Comparison of ENCODE assay signal across 8 mouse cellular contexts in the genomic region with DNA sequence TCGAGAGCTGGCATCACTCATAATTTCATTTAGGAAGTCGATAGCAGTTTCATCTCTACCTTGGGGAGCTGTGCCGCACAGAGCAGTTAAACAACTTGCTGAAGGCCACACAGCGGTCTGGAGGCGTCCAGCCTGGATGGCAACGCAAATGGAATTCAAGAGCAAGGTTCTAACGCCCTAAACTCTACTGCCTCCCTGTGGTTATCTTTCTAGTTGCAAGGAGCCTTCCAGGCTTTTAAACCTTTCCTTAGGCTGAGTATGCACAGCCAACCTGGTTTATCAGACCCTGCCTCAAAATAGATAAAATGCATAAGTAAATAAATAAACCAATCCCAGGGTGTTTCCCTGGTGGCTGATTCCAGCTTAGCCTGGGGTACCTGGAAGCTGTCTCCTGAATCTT. TPM values are rescaled to one million over a fixed set of nuclear protein-coding genes. Genes with fewer than 3 reads are reported as not detected.
DNase-seq lines count a peak whose midpoint lies in the region; ATAC-seq lines count a peak whose summit lies in the region.

No protein-coding gene starts in this region.

- peak; percentile 85 for DNase-seq in forebrain, embryonic 14.5 days (ENCODE audit: low spot score)
- DNase-seq in CD4-positive, CD25-positive, alpha-beta regulatory T cell, adult 2 months (ENCODE audit: low read depth, low spot score), result peak; percentile 80
- DNase-seq in c-Kit-negative CD71-positive TER-119-positive erythroid progenitor cells, embryonic 14.5 days (ENCODE audit: low read depth, low spot score), result peak; percentile 26
- peak; percentile 15 to 38 for DNase-seq in frontal cortex, postnatal 14 days (ENCODE audit: low spot score in 2 of 2)
- DNase-seq in kidney, adult 8-10 months, result peak; percentile 74 to 79
- peak; percentile 10 for DNase-seq in liver, embryonic 13.5 days
- DNase-seq in right cerebral cortex, adult 18-20 months, result peak; percentile 62

- H3K9ac ChIP-seq in forebrain, embryonic 14.5 days (ENCODE audit: low read length), result no peak overlapping the region
- H3K9ac ChIP-seq in forebrain, embryonic 15.5 days (replicated peaks), result no peak overlapping the region
- H3K9ac ChIP-seq in liver, embryonic 13.5 days, result no peak overlapping the region

- no peak for ATAC-seq in forebrain, embryonic 14.5 days
- no peak for ATAC-seq in forebrain, embryonic 15.5 days (replicated peaks)
- no peak for ATAC-seq in liver, embryonic 13.5 days (ENCODE audit: low read depth)

- no peak overlapping the region for H3K4me2 ChIP-seq in forebrain, embryonic 14.5 days (ENCODE audit: low read length)
- no peak overlapping the region for H3K4me2 ChIP-seq in forebrain, embryonic 15.5 days (replicated peaks)
- H3K4me2 ChIP-seq in liver, embryonic 13.5 days, result no peak overlapping the region

- no peak overlapping the region for H3K4me3 ChIP-seq in forebrain, embryonic 14.5 days (ENCODE audit: low read depth, low read length)
- H3K4me3 ChIP-seq in forebrain, embryonic 15.5 days, result no peak overlapping the region
- H3K4me3 ChIP-seq in liver, embryonic 13.5 days (replicated peaks), result no peak overlapping the region

- no peaks in the 10 kb centered on the region for H3K27me3 ChIP-seq in forebrain, embryonic 14.5 days (replicated peaks; ENCODE audit: control insufficient read depth, insufficient read depth, low read length)
- no peaks in the 10 kb centered on the region for H3K27me3 ChIP-seq in forebrain, embryonic 15.5 days
- no peaks in the 10 kb centered on the region for H3K27me3 ChIP-seq in liver, embryonic 13.5 days

- H3K9me3 ChIP-seq in forebrain, embryonic 14.5 days (replicated peaks; ENCODE audit: control insufficient read depth, low read length), result no peaks in the 10 kb centered on the region
- no peaks in the 10 kb centered on the region for H3K9me3 ChIP-seq in forebrain, embryonic 15.5 days
- H3K9me3 ChIP-seq in liver, embryonic 13.5 days (replicated peaks), result no peaks in the 10 kb centered on the region

- H3K4me1 ChIP-seq in forebrain, embryonic 14.5 days (ENCODE audit: control insufficient read depth, insufficient read depth, low read length), result no peaks in the 10 kb centered on the region
- H3K4me1 ChIP-seq in forebrain, embryonic 15.5 days, result no peaks in the 10 kb centered on the region
- H3K4me1 ChIP-seq in liver, embryonic 13.5 days (replicated peaks), result peaks cover 15% of the 10 kb centered on the region

- H3K36me3 ChIP-seq in forebrain, embryonic 14.5 days (ENCODE audit: control insufficient read depth, insufficient read depth, low read length), result no peaks in the 10 kb centered on the region; the same call in 1 of the 2 replicates
- no peaks in the 10 kb centered on the region for H3K36me3 ChIP-seq in forebrain, embryonic 15.5 days
- peaks cover 14% of the 10 kb centered on the region for H3K36me3 ChIP-seq in liver, embryonic 13.5 days

- H3K27ac ChIP-seq in forebrain, embryonic 14.5 days (ENCODE audit: low read depth, low read length), result no peak overlapping the region
- no peak overlapping the region for H3K27ac ChIP-seq in forebrain, embryonic 15.5 days (replicated peaks)
- H3K27ac ChIP-seq in liver, embryonic 13.5 days, result no peak overlapping the region

- 23% methylated on average over 7 of the region's 7 CpGs for WGBS in forebrain, embryonic 14.5 days
- WGBS in forebrain, embryonic 15.5 days, result 22% methylated on average over 7 of the region's 7 CpGs
- WGBS in liver, embryonic 13.5 days (ENCODE audit: insufficient replicate concordance), result 25% methylated on average over 7 of the region's 7 CpGs

RNA-seq across cellular contexts. Expression of a gene that starts 18.9 kb away (rescaled TPM):
- polyA plus RNA-seq in forebrain, embryonic 14.5 days (2014; fragmentation: Nextera tagmentation; extraction: Ambion mirVana), result 335 and 390 TPM in 2 replicates
- 262 and 282 TPM in 2 replicates for polyA plus RNA-seq in forebrain, embryonic 15.5 days (2015; fragmentation: Nextera tagmentation; extraction: Ambion mirVana)
- polyA plus RNA-seq in liver, embryonic 13.5 days (2015; fragmentation: Nextera tagmentation; extraction: Ambion mirVana), result 325 and 361 TPM in 2 replicates

RNA-seq across cellular contexts. Expression of a gene that starts 45.0 kb away (rescaled TPM):
- polyA plus RNA-seq in forebrain, embryonic 14.5 days (2014; fragmentation: Nextera tagmentation; extraction: Ambion mirVana), result 4.1 and 4.6 TPM in 2 replicates
- polyA plus RNA-seq in forebrain, embryonic 15.5 days (2015; fragmentation: Nextera tagmentation; extraction: Ambion mirVana), result 4.0 and 5.7 TPM in 2 replicates
- 1.1 TPM in 2 replicates for polyA plus RNA-seq in liver, embryonic 13.5 days (2015; fragmentation: Nextera tagmentation; extraction: Ambion mirVana)

RNA-seq across cellular contexts. Expression of a gene that starts 59.9 kb away (rescaled TPM):
- 20.0 and 20.5 TPM in 2 replicates for polyA plus RNA-seq in forebrain, embryonic 14.5 days (2014; fragmentation: Nextera tagmentation; extraction: Ambion mirVana)
- polyA plus RNA-seq in forebrain, embryonic 15.5 days (2015; fragmentation: Nextera tagmentation; extraction: Ambion mirVana), result 15.4 and 16.0 TPM in 2 replicates
- polyA plus RNA-seq in liver, embryonic 13.5 days (2015; fragmentation: Nextera tagmentation; extraction: Ambion mirVana), result 2.5 and 3.0 TPM in 2 replicates

Comparison
In these comparisons a context has a peak if more than half of its experiments do, and no peak if none do; other contexts are left out.
1. DNase-seq: peak in every context shown above with its lines; median percentile 85 in forebrain, embryonic 14.5 days; 80 in CD4-positive, CD25-positive, alpha-beta regulatory T cell, adult 2 months; 76 in kidney, adult 8-10 months; 62 in right cerebral cortex, adult 18-20 months; 26 in frontal cortex, postnatal 14 days; 26 in c-Kit-negative CD71-positive TER-119-positive erythroid progenitor cells, embryonic 14.5 days; 10 in liver, embryonic 13.5 days.